Mouse (Mus musculus) midbrain, embryonic 11.5 days (tissue): ENCODE results near the gene Aifm2. TPM values are rescaled to one million over a fixed set of nuclear protein-coding genes. Genes with fewer than 3 reads are reported as not detected.

Source experiments
- ATAC-seq: fragments of 200-750 bp; cut with Nextera tagmentation; 2 replicates; pipeline ENCODE4 v1.8.0; 2017; ENCODE audit warnings: moderate TSS enrichment, moderate library complexity; ENCODE audit not compliant: low FRiP score
- DNase-seq: peaks from one replicate; pipeline ENCODE4 v3.0.0; 2015; ENCODE audit warnings: low spot score; ENCODE audit errors: missing footprints
- H3K27ac ChIP-seq: fragments of 300-500 bp; sonication (generic); 2 replicates; pipeline ENCODE4 v1.5.1; 2014; ENCODE audit warnings: low read depth, low read length
- H3K27me3 ChIP-seq: fragments of 300-500 bp; sonication (generic); 2 replicates; pipeline ENCODE4 v1.6.1; 2014; ENCODE audit warnings: mild to moderate bottlenecking, low read length, moderate library complexity, mixed read lengths; ENCODE audit not compliant: control insufficient read depth, insufficient read depth
- H3K36me3 ChIP-seq: fragments of 300-500 bp; sonication (generic); 2 replicates; pipeline ENCODE4 v1.6.1; 2014; ENCODE audit warnings: mild to moderate bottlenecking, low read length, moderate library complexity, mixed read lengths; ENCODE audit not compliant: control insufficient read depth, insufficient read depth
- H3K4me1 ChIP-seq: fragments of 300-500 bp; sonication (generic); 2 replicates; pipeline ENCODE4 v1.6.1; 2014; ENCODE audit warnings: low read length; ENCODE audit not compliant: control insufficient read depth, insufficient read depth
- H3K4me2 ChIP-seq: fragments of 300-500 bp; sonication (generic); 2 replicates; pipeline ENCODE4 v1.6.1; 2014; ENCODE audit warnings: mild to moderate bottlenecking, moderate library complexity
- H3K4me3 ChIP-seq: fragments of 300-500 bp; sonication (generic); 2 replicates; pipeline ENCODE4 v1.5.1; 2014; ENCODE audit warnings: low read depth, low read length
- H3K9ac ChIP-seq: fragments of 300-500 bp; sonication (generic); 2 replicates; pipeline ENCODE4 v1.6.1; 2014; ENCODE audit warnings: low read length
- H3K9me3 ChIP-seq: fragments of 300-500 bp; sonication (generic); 2 replicates; pipeline ENCODE4 v1.6.1; 2016; ENCODE audit warnings: low read length; ENCODE audit not compliant: control insufficient read depth
- WGBS: fragments of 180-500 bp; shearing (Covaris S2); extraction: QIAGEN DNeasy Blood & Tissue Kit; methylation state at CpG from one replicate; pipeline ENCODE4 v1.1.7; 2014; 5-methylcytosine and 5-hydroxymethylcytosine counted together
- polyA plus RNA-seq: library from polyadenylated mRNA; unstranded; fragments of >200 nt; fragmentation: Nextera tagmentation; extraction: Ambion mirVana; gene quantifications from 2 replicates; pipeline ENCODE4 v1.2.1, GENCODE M21; 2014

Gene Aifm2
- polyA plus RNA-seq, result 4.9 and 6.3 TPM in 2 replicates

GRCm38 (mm10) chr10:61714771-61715461, at the start of gene Aifm2:
Gene Aifm2 (plus strand): TSS chr10:61715263.
- Histone ChIP-seq H3K27ac (no peak within 1 kb of the TSS), H3K9me3 (no peaks in the 10 kb centered on the region), H3K36me3 (no peaks in the 10 kb centered on the region), H3K9ac (peak within 1 kb of the TSS; percentile 58), H3K4me2 (peak within 1 kb of the TSS; percentile 91), H3K27me3 (peaks cover 4% of the 10 kb centered on the region), H3K4me3 (peak within 1 kb of the TSS; percentile 52), H3K4me1 (0 out of 2 replicates have a peak, but pooled peaks cover 3% of the 10 kb centered on the region)
- peak; percentile 90 for DNase-seq
- 15% methylated on average over 34 of the region's 36 CpGs for WGBS
- peak; percentile 86 for ATAC-seq

- DNase-seq (no peak), ATAC-seq (no peak)
- H3K4me2 ChIP-seq, result no peak overlapping the region
- H3K4me3 ChIP-seq, result no peak overlapping the region
- 93% methylated on average over 3 of the region's 3 CpGs for WGBS
- H3K4me1 ChIP-seq, result no peaks in the 10 kb centered on the region
- H3K27ac ChIP-seq, result no peak overlapping the region
- H3K36me3 ChIP-seq, result peaks cover 19% of the 10 kb centered on the region
- no peaks in the 10 kb centered on the region for H3K27me3 ChIP-seq
- no peaks in the 10 kb centered on the region for H3K9me3 ChIP-seq
- no peak overlapping the region for H3K9ac ChIP-seq
Observed at GRCm38 (mm10) chr10:61665651-61666050, 49.4 kb upstream of the Aifm2 start.

GRCm38 (mm10) chr10:61669289-61669688, 45.8 kb upstream of the Aifm2 start:
- no peaks in the 10 kb centered on the region for H3K27me3 ChIP-seq
- H3K36me3 ChIP-seq, result peaks cover 24% of the 10 kb centered on the region
- H3K9ac ChIP-seq, result no peak overlapping the region
- no peaks in the 10 kb centered on the region for H3K9me3 ChIP-seq
- H3K4me1 ChIP-seq, result no peaks in the 10 kb centered on the region
- no peak overlapping the region for H3K4me3 ChIP-seq
- no peak overlapping the region for H3K4me2 ChIP-seq
- DNase-seq (no peak), ATAC-seq (no peak)
- 92% methylated on average over 7 of the region's 7 CpGs for WGBS
- no peak overlapping the region for H3K27ac ChIP-seq

GRCm38 (mm10) chr10:61669896-61670295, 45.2 kb upstream of the Aifm2 start:
- H3K36me3 ChIP-seq, result peaks cover 24% of the 10 kb centered on the region
- H3K4me2 ChIP-seq, result no peak overlapping the region

GRCm38 (mm10) chr10:61670758-61671157, 44.3 kb upstream of the Aifm2 start:
- no peak for DNase-seq
- ATAC-seq, result no peak
- Histone ChIP-seq H3K9me3 (no peaks in the 10 kb centered on the region), H3K27ac (no peak overlapping the region), H3K9ac (no peak overlapping the region), H3K4me1 (no peaks in the 10 kb centered on the region), H3K27me3 (no peaks in the 10 kb centered on the region), H3K4me3 (no peak overlapping the region), H3K36me3 (peaks cover 22% of the 10 kb centered on the region), H3K4me2 (no peak overlapping the region)
- WGBS, result 94% methylated on average over 3 of the region's 3 CpGs

More at GRCm38 (mm10) chr10:61669896-61670295, 45.2 kb upstream of the Aifm2 start:
- H3K9me3 ChIP-seq, result no peaks in the 10 kb centered on the region
- no peak overlapping the region for H3K27ac ChIP-seq
- no peak overlapping the region for H3K9ac ChIP-seq
- H3K4me1 ChIP-seq, result no peaks in the 10 kb centered on the region
- DNase-seq (no peak), ATAC-seq (no peak)
- no peak overlapping the region for H3K4me3 ChIP-seq
- H3K27me3 ChIP-seq, result no peaks in the 10 kb centered on the region

GRCm38 (mm10) chr10:61675935-61676334, 39.1 kb upstream of the Aifm2 start:
- H3K36me3 ChIP-seq, result peaks cover 10% of the 10 kb centered on the region; the same call in 1 of the 2 replicates
- DNase-seq (no peak), ATAC-seq (no peak)
- H3K27ac ChIP-seq, result no peak overlapping the region
- no peak overlapping the region for H3K9ac ChIP-seq
- H3K27me3 ChIP-seq, result no peaks in the 10 kb centered on the region
- no peak overlapping the region for H3K4me2 ChIP-seq
- H3K4me3 ChIP-seq, result no peak overlapping the region
- peaks cover 6% of the 10 kb centered on the region for H3K4me1 ChIP-seq
- 70% methylated on average over 3 of the region's 3 CpGs for WGBS
- H3K9me3 ChIP-seq, result no peaks in the 10 kb centered on the region

- peaks cover 12% of the 10 kb centered on the region for H3K4me1 ChIP-seq
- H3K9ac ChIP-seq, result peak overlapping the region; percentile 60
- H3K4me2 ChIP-seq, result peak overlapping the region; percentile 63
- H3K36me3 ChIP-seq, result no peaks in the 10 kb centered on the region
- no peaks in the 10 kb centered on the region for H3K27me3 ChIP-seq
- 0 out of 2 replicates have a peak, but pooled peaks have one; percentile 6 for ATAC-seq
- no peaks in the 10 kb centered on the region for H3K9me3 ChIP-seq
- peak overlapping the region; percentile 31 for H3K27ac ChIP-seq
- H3K4me3 ChIP-seq, result peak overlapping the region; percentile 99
- DNase-seq, result no peak
- WGBS, result 36% methylated on average over 9 of the region's 9 CpGs
Observed at GRCm38 (mm10) chr10:61679545-61679944, 35.5 kb upstream of the Aifm2 start.

GRCm38 (mm10) chr10:61680015-61680913, 34.8 kb upstream of the Aifm2 start, which contains the start of gene Sar1a:
Gene Sar1a (plus strand): TSS chr10:61680299.
- peak within 1 kb of the TSS; percentile 31 for H3K27ac ChIP-seq
- H3K4me3 ChIP-seq, result peak within 1 kb of the TSS; percentile 99
- peaks cover 12% of the 10 kb centered on the region for H3K4me1 ChIP-seq
- WGBS, result under 1% methylated on average over 78 of the region's 84 CpGs
- H3K27me3 ChIP-seq, result no peaks in the 10 kb centered on the region
- DNase-seq, result peak; percentile 100
- H3K9ac ChIP-seq, result peak within 1 kb of the TSS; percentile 87
- H3K4me2 ChIP-seq, result peak within 1 kb of the TSS; percentile 88
- peaks cover 5% of the 10 kb centered on the region; the same call in 1 of the 2 replicates for H3K36me3 ChIP-seq
- no peaks in the 10 kb centered on the region for H3K9me3 ChIP-seq
- peak; percentile 100 for ATAC-seq

- DNase-seq (peak; percentile 21), ATAC-seq (no peak)
- Histone ChIP-seq H3K4me1 (no peaks in the 10 kb centered on the region), H3K36me3 (peaks cover 39% of the 10 kb centered on the region), H3K4me2 (no peak overlapping the region), H3K27ac (no peak overlapping the region), H3K27me3 (no peaks in the 10 kb centered on the region), H3K4me3 (no peak overlapping the region), H3K9ac (no peak overlapping the region), H3K9me3 (no peaks in the 10 kb centered on the region)
- WGBS, result 92% methylated on average over 8 of the region's 8 CpGs
Observed at GRCm38 (mm10) chr10:61689405-61689804, 25.7 kb upstream of the Aifm2 start.
